Mouse (Mus musculus): ENCODE data around the gene Cux1.

DNA sequence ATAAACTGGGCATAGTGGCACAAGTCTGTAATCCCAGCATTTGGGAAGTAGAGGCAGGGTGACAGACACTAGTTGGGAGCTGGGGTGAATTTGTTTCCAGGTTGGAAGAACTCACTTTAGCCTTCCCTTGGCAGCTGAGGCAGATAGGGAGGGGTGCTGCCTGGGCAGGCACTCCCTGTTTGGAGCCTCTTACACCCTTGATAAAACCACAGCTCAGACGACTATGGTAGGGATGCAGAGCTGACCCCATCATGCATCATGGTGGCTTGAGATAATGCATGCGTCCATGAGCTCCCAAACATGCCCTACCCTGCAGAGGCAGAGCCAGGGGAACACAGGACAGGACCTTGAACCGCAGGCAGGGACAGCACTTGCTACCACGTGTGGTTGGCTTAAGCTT, 232.5 kb downstream of the Cux1 start:
- no peak for TF ChIP-seq CTCF (IDR thresholded peaks at IDR 0.05; ENCODE audit: control insufficient read depth, insufficient read depth, low read length)
- TF ChIP-seq POLR2A (IDR thresholded peaks at IDR 0.05; ENCODE audit: borderline replicate concordance, control insufficient read depth, low read depth, low read length): no peak
